Mouse (Mus musculus): ENCODE data around the gene Snx10. TPM values are rescaled to one million over a fixed set of nuclear protein-coding genes. Genes with fewer than 3 reads are reported as not detected.

Gene Snx10
- 17.7 TPM for polyA plus RNA-seq (2014; fragmentation: Illumina TruSeq; extraction: RNeasy Lipid Tissue Mini Kit (QIAGEN cat#74804); ENCODE audit: low read depth, low replicate concordance)

GRCm38 (mm10) chr6:51523807-51524320 lies at the start of gene Snx10:
TSS of gene Snx10 (plus strand) at chr6:51523901.

Other genes with a start within 250 kb of the Snx10 start
- 3.2 TPM for gene Nfe2l3, start 91.2 kb upstream of the Snx10 start, polyA plus RNA-seq (2014; fragmentation: Illumina TruSeq; extraction: RNeasy Lipid Tissue Mini Kit (QIAGEN cat#74804); ENCODE audit: low read depth, low replicate concordance)
- gene Hnrnpa2b1, start 54.0 kb upstream of the Snx10 start, polyA plus RNA-seq (2014; fragmentation: Illumina TruSeq; extraction: RNeasy Lipid Tissue Mini Kit (QIAGEN cat#74804); ENCODE audit: low read depth, low replicate concordance) = 1,668 TPM
- gene Cbx3, start 53.5 kb upstream of the Snx10 start, polyA plus RNA-seq (2014; fragmentation: Illumina TruSeq; extraction: RNeasy Lipid Tissue Mini Kit (QIAGEN cat#74804); ENCODE audit: low read depth, low replicate concordance) = 207 TPM

Data from kidney, adult 10 weeks (tissue).